Mouse (Mus musculus) embryo, embryonic 11.5 days (tissue): ENCODE data around the gene Antxrl.

ENCODE experiments used
- DNase-seq: peaks from one replicate; pipeline ENCODE4 v3.0.0-alpha.2; 2012; ENCODE audit warnings: low read depth, low spot score

Antxrl gene

GRCm38 (mm10) chr14:34103855-34104254, 51.3 kb downstream of the Antxrl start:
- no peak for DNase-seq

DNA sequence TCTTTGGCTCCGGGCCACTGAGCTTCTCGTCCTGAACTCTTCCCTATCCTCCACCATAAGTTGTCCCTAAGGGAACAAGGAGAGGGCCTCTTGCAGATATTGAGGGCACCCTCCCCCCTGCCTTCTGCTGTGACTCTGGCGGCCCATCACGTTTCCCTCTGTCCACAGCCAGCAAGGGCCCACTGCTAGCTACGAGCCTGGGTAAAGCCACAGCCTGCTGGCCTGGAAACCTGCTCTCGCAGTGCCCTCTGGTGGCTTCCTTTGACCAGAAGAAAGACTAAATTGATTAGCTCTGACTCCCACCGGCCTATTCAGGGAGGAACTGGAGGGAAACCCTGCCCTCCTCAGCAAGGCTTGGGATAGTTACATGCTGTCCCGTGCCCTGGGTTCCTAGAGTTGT, 52.4 kb downstream of the Antxrl start:
- DNase-seq = peak; percentile 48

DNA sequence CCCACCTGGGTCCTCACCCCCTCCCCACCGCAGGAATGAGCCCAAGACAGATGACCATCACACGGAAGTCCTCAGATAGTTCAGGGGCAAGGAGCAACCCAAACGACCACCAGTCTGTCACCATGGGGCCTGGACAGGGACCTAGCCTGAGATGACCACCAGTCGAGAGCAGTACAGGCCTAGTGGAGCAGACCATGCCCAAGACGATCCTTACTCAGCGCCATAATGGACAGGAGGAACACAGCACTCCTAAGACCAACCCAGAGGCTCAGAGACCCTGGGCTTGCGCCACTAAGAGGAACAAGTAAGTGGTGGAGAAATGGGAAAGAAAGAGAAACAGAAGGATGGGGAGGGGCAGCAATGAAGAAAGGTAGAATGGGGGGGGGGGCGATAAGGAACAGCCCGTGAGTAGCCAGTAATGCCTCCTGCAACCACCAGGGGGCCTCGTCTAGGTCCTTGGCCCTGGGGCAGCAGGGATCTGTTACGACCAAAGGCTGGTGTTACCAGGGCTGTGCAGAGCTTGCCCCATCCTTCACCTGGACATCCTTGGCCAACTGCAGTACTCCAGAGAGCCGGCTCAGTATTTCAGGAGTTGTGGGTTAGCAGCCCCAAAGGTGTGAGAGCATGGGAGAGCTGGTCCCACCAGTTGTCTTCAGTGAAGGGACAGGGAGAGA, 54.0 kb downstream of the Antxrl start:
- no peak for DNase-seq

DNA sequence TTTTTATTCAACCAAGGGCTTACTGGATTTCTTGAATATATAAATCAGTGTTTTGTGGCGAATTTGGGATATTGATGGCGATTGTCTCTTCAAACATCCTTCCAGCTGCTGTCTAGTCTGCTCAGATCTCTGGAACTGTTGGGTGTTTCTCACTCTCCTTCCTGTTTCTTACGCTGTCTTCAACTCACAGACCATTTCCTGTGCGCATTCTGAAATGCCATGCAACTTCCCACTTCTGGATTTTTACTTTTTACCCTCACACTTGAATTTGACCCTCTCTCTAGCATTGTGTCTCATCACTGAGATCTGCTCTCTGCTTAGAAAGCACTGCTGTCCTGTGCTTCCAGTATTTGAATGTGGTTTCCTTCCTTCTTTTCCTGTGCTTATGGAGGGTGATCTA, 55.1 kb downstream of the Antxrl start:
- no peak for DNase-seq

- no peak for DNase-seq
Measured at GRCm38 (mm10) chr14:34114311-34114710, 61.8 kb downstream of the Antxrl start.

DNA sequence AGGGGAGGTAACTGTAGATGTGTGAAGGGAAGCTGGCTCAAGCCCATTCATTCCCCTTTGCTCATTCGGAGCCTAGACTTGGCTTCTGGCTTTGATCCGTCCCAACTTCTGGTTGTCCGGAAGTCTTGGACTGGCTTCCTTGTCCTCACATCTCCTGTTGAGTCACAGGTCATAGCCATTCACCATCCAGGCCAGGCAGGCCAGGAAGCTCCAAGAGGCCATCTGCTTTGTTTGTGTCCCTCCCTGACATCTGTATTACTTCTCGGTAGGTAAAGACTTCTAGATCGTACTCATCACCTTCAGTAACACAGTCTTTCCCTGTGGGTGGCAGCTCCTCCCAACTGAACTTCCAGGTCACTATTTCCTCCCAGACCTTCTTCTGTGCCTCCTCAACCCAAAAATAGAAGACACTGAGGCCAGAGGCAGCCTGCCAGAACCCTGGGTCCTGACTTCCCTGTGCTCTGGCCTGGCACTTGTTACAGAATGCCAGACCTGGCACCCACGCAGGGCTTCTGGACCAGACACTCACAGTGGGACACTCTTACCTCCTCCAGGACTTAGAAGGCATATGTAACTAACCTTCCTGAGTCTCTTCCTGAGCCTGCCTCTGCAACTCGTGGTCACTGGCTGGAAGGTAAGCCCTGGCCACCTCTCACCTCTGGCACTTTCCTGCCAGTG, 66.7 kb downstream of the Antxrl start:
- no peak for DNase-seq

GRCm38 (mm10) chr14:34120016-34120910, 67.8 kb downstream of the Antxrl start:
- DNase-seq = no peak

- DNase-seq = no peak
Measured at GRCm38 (mm10) chr14:34120923-34121351, 68.4 kb downstream of the Antxrl start.

GRCm38 (mm10) chr14:34121691-34122090, 69.2 kb downstream of the Antxrl start:
- DNase-seq = no peak
